Mouse (Mus musculus) erythroblast, embryonic 14.5 days (primary cell): Measurements from ENCODE around the gene Gm13693. TPM values are rescaled to one million over a fixed set of nuclear protein-coding genes. Genes with fewer than 3 reads are reported as not detected.
"Not testable (repeated sequence)": the region's sequence is repeated elsewhere in the genome, so short reads cannot be mapped to it uniquely, and the experiment has no call there.

ENCODE experiments used
- H3K27me3 ChIP-seq: 2 replicates; pipeline ENCODE4 v1.6.1; 2012; ENCODE audit warnings: inconsistent platforms; ENCODE audit not compliant: control insufficient read depth
- H3K36me3 ChIP-seq: 2 replicates; pipeline ENCODE4 v1.6.1; 2012; ENCODE audit warnings: mild to moderate bottlenecking, inconsistent platforms; ENCODE audit not compliant: control insufficient read depth
- H3K4me1 ChIP-seq: 2 replicates; pipeline ENCODE4 v1.6.1; 2012; ENCODE audit warnings: inconsistent platforms; ENCODE audit not compliant: control insufficient read depth
- H3K4me3 ChIP-seq: replicated peaks from 2 replicates; pipeline ENCODE3; 2012; ENCODE audit warnings: moderate library complexity, mild to moderate bottlenecking, inconsistent platforms
- H3K9me3 ChIP-seq: 2 replicates; pipeline ENCODE4 v1.6.1; 2012; ENCODE audit warnings: low read length, inconsistent platforms, mixed read lengths; ENCODE audit not compliant: control insufficient read depth
- GATA1 ChIP-seq: IDR thresholded peaks from 2 replicates; pipeline ENCODE4 v1.6.1; 2012; ENCODE audit warnings: low read length, inconsistent platforms, mixed read lengths
- TAL1 ChIP-seq: IDR thresholded peaks from 3 replicates; pipeline ENCODE4 v1.6.1; 2012; ENCODE audit warnings: low read length, inconsistent platforms, mixed read lengths
- polyA plus RNA-seq: library from polyadenylated mRNA; stranded (reverse); fragments of >175 nt; gene quantifications from 2 replicates; pipeline ENCODE4 v1.2.3, GENCODE M21; 2012

Gene Gm13693
- 0.05 and 0.11 TPM in 2 replicates for polyA plus RNA-seq

DNA sequence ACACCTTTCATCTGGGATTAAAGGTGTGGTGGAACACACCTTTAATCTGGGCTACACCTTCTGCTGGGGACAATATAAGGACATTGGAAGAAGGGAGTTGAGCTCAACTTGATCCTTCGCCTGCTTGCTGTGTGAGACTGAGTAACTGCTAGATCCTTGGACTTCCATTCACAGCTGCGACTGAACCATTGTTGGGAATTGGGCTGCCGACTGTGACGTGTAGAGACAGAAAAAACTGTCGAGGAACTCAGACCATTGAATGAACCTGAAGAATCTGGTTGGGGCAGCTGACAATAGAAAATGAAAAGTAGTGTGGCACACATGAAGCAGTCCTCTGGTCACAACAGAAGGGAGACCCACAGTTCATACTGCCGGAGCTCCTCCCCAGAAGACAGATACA is at the start of gene Gm13693:
TSS of gene Gm13693 (plus strand) at position 301 of the 400 bp plus-strand sequence.
- H3K36me3 ChIP-seq, H3K27me3 ChIP-seq, H3K4me3 ChIP-seq, H3K9me3 ChIP-seq, H3K4me1 ChIP-seq: not testable (repeated sequence)

DNA sequence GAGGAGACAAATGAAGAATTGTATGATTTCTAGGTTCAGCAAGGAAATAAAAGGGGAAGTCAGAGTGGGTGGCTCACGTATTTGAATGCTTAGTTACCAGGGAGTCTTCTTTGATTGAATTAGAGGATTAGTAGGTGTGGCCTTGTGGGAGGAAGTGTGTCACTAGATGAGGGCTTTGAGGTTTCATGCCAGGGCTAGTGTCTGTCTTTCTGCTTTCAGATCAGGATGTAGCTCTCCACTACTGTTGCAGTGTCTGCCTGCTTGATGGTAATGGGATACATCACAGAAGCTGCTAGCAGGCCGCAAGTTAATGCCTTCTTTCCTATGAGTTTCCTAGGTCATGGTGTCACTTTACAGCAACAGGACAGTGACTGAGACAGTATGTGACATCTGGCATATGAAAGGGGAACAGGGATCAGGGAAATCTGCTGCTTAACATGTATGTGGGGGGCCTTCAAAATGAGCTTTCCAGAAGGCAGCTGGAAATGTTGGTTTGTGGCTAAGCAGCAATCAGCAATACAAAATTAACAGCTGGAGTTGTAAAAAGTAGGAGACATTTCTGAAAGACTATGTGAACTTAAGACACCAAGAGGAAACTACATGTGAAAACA is 31.7 kb upstream of the Gm13693 start:
- Histone ChIP-seq H3K9me3 (no peaks in the 10 kb centered on the region), H3K4me1 (no peaks in the 10 kb centered on the region), H3K4me3 (no peak overlapping the region), H3K27me3 (no peaks in the 10 kb centered on the region), H3K36me3 (no peaks in the 10 kb centered on the region)
- TF ChIP-seq GATA1 (no peak), TAL1 (no peak)

DNA sequence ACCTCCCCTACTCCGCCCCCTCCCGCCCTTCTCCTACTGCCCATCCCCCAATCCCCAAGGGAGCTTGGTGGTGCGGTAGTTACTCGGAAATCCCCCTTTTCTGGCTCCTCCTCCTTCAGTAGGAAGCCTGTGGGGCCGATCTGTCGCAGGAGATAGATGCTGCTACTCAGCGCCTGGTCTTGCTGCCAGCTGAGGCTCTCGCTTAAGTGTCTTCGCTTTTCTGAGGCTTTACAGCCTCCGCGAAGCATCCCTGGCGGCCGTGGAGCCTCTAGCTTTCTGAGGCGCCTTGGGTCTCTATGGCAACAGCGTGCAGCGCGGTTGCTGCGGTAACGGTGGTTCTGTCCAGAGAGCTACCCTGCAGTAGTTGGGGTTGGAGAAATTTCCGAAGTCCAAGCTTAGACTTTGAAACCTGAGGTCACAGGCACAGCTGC is 20.4 kb upstream of the Gm13693 start, which contains the start of gene Zswim2:
TSS of gene Zswim2 (minus strand) at position 298 of the 431 bp plus-strand sequence.
- Histone ChIP-seq H3K9me3 (no peaks in the 10 kb centered on the region), H3K36me3 (no peaks in the 10 kb centered on the region), H3K27me3 (peaks cover 5% of the 10 kb centered on the region; the same call in 1 of the 2 replicates), H3K4me3 (no peak within 1 kb of the TSS), H3K4me1 (no peaks in the 10 kb centered on the region; the same call in 1 of the 2 replicates)
- TF ChIP-seq TAL1 (no peak), GATA1 (no peak)

DNA sequence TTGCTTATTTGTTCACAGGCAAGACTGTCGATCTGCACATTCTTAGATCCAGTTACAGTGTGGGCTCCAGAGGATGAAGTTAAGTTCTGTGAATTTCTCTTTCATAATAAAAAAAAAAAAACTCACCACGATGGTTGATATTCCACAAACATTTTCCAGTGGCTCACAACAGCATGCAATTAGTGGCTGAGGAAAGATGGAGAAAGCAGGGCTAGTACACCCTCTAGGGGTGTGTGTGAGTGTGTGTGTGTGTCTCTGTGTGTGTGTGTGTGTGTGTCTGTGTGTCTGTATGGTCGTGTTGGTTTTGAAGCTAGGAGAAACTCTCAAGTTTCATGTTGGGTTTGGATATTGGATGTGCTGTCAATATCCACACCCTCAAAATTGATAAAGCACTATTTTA is 19.9 kb upstream of the Gm13693 start:
- TF ChIP-seq GATA1: no peak
- no peak for TF ChIP-seq TAL1
- no peak overlapping the region for H3K4me3 ChIP-seq
- no peaks in the 10 kb centered on the region for H3K36me3 ChIP-seq
- peaks cover 5% of the 10 kb centered on the region; the same call in 1 of the 2 replicates for H3K27me3 ChIP-seq
- no peaks in the 10 kb centered on the region; the same call in 1 of the 2 replicates for H3K4me1 ChIP-seq
- no peaks in the 10 kb centered on the region for H3K9me3 ChIP-seq

DNA sequence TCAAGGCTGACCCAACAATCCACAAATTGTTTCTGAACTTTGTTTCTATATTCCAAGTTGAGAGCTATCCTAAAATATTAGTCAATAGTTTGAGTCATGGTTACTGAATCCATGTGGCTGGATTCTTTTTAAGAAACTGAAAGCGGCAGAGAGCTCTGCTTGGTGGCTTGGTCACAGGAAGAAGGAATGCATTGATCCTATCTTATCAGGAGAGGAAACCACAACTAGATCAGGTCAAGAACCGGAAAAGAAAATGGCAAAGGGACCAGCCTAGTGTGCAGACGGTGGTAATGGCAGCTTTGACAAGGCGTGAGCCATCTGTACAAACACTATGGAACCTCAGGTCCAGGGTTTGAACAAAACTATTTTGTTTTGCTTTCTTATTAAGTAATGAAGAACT is 19.5 kb upstream of the Gm13693 start:
- Histone ChIP-seq H3K4me3 (no peak overlapping the region), H3K36me3 (no peaks in the 10 kb centered on the region), H3K9me3 (no peaks in the 10 kb centered on the region), H3K27me3 (peaks cover 5% of the 10 kb centered on the region; the same call in 1 of the 2 replicates), H3K4me1 (no peaks in the 10 kb centered on the region; the same call in 1 of the 2 replicates)
- no peak for TF ChIP-seq GATA1
- no peak for TF ChIP-seq TAL1

DNA sequence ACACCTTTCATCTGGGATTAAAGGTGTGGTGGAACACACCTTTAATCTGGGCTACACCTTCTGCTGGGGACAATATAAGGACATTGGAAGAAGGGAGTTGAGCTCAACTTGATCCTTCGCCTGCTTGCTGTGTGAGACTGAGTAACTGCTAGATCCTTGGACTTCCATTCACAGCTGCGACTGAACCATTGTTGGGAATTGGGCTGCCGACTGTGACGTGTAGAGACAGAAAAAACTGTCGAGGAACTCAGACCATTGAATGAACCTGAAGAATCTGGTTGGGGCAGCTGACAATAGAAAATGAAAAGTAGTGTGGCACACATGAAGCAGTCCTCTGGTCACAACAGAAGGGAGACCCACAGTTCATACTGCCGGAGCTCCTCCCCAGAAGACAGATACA is 5.9 kb upstream of the Gm13693 start, which contains the start of gene Gm13698:
TSS of gene Gm13698 (plus strand) at position 301 of the 400 bp plus-strand sequence.
- H3K27me3 ChIP-seq, H3K4me1 ChIP-seq, H3K9me3 ChIP-seq, H3K4me3 ChIP-seq, H3K36me3 ChIP-seq: not testable (repeated sequence)

DNA sequence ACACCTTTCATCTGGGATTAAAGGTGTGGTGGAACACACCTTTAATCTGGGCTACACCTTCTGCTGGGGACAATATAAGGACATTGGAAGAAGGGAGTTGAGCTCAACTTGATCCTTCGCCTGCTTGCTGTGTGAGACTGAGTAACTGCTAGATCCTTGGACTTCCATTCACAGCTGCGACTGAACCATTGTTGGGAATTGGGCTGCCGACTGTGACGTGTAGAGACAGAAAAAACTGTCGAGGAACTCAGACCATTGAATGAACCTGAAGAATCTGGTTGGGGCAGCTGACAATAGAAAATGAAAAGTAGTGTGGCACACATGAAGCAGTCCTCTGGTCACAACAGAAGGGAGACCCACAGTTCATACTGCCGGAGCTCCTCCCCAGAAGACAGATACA is 5.7 kb downstream of the Gm13693 start, which contains the start of gene Gm13695:
TSS of gene Gm13695 (plus strand) at position 301 of the 400 bp plus-strand sequence.
- H3K4me1 ChIP-seq, H3K27me3 ChIP-seq, H3K9me3 ChIP-seq, H3K36me3 ChIP-seq, H3K4me3 ChIP-seq: not testable (repeated sequence)

DNA sequence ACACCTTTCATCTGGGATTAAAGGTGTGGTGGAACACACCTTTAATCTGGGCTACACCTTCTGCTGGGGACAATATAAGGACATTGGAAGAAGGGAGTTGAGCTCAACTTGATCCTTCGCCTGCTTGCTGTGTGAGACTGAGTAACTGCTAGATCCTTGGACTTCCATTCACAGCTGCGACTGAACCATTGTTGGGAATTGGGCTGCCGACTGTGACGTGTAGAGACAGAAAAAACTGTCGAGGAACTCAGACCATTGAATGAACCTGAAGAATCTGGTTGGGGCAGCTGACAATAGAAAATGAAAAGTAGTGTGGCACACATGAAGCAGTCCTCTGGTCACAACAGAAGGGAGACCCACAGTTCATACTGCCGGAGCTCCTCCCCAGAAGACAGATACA is 11.5 kb downstream of the Gm13693 start, which contains the start of gene Gm13696:
TSS of gene Gm13696 (plus strand) at position 301 of the 400 bp plus-strand sequence.
- not testable (repeated sequence) for H3K4me1 ChIP-seq, H3K36me3 ChIP-seq, H3K4me3 ChIP-seq

DNA sequence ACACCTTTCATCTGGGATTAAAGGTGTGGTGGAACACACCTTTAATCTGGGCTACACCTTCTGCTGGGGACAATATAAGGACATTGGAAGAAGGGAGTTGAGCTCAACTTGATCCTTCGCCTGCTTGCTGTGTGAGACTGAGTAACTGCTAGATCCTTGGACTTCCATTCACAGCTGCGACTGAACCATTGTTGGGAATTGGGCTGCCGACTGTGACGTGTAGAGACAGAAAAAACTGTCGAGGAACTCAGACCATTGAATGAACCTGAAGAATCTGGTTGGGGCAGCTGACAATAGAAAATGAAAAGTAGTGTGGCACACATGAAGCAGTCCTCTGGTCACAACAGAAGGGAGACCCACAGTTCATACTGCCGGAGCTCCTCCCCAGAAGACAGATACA is 17.3 kb downstream of the Gm13693 start, which contains the start of gene Gm13694:
TSS of gene Gm13694 (plus strand) at position 301 of the 400 bp plus-strand sequence.
- H3K27me3 ChIP-seq, H3K4me1 ChIP-seq, H3K36me3 ChIP-seq, H3K9me3 ChIP-seq, H3K4me3 ChIP-seq: not testable (repeated sequence)

More for the DNA sequence above, 11.5 kb downstream of the Gm13693 start, which contains the start of gene Gm13696:
- H3K27me3 ChIP-seq, H3K9me3 ChIP-seq: not testable (repeated sequence)

DNA sequence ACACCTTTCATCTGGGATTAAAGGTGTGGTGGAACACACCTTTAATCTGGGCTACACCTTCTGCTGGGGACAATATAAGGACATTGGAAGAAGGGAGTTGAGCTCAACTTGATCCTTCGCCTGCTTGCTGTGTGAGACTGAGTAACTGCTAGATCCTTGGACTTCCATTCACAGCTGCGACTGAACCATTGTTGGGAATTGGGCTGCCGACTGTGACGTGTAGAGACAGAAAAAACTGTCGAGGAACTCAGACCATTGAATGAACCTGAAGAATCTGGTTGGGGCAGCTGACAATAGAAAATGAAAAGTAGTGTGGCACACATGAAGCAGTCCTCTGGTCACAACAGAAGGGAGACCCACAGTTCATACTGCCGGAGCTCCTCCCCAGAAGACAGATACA is 23.1 kb downstream of the Gm13693 start, which contains the start of gene Gm13697:
TSS of gene Gm13697 (plus strand) at position 301 of the 400 bp plus-strand sequence.
- not testable (repeated sequence) for H3K9me3 ChIP-seq, H3K4me1 ChIP-seq, H3K36me3 ChIP-seq, H3K4me3 ChIP-seq, H3K27me3 ChIP-seq

DNA sequence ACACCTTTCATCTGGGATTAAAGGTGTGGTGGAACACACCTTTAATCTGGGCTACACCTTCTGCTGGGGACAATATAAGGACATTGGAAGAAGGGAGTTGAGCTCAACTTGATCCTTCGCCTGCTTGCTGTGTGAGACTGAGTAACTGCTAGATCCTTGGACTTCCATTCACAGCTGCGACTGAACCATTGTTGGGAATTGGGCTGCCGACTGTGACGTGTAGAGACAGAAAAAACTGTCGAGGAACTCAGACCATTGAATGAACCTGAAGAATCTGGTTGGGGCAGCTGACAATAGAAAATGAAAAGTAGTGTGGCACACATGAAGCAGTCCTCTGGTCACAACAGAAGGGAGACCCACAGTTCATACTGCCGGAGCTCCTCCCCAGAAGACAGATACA is 28.9 kb downstream of the Gm13693 start, which contains the start of gene Gm13691:
TSS of gene Gm13691 (plus strand) at position 301 of the 400 bp plus-strand sequence.
- H3K4me3 ChIP-seq, H3K27me3 ChIP-seq, H3K36me3 ChIP-seq, H3K4me1 ChIP-seq, H3K9me3 ChIP-seq: not testable (repeated sequence)

DNA sequence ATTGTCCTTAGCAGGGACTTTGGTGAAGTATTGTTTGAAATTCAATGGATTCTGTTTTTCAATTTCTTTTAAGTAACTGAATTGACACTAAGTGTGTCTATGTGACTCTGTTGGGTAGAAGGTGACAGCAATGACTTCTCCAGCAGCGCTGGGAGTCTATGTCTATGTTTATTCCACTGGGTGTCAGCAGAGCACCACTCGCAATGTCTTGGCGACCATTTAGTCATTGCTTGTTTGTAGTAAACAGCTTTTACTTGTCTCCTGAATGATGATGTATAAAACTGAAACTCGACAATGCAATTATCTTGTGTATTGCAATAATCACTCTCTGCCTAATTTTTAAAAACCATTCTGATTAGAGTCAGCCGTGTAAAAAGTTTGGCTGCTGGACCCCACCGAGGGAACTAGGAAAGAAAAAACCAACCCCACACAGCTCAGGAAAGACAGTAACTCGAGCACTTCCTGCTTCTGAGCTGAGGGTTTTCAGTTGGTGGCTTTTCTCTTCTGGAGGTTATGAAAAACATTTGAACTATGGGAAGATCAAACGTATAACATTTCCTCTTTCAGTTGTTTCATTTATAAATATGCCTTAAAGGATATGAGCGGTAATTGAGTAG is 32.4 kb downstream of the Gm13693 start:
- not testable (repeated sequence) for H3K9me3 ChIP-seq, H3K36me3 ChIP-seq, H3K4me3 ChIP-seq, H3K4me1 ChIP-seq, H3K27me3 ChIP-seq

DNA sequence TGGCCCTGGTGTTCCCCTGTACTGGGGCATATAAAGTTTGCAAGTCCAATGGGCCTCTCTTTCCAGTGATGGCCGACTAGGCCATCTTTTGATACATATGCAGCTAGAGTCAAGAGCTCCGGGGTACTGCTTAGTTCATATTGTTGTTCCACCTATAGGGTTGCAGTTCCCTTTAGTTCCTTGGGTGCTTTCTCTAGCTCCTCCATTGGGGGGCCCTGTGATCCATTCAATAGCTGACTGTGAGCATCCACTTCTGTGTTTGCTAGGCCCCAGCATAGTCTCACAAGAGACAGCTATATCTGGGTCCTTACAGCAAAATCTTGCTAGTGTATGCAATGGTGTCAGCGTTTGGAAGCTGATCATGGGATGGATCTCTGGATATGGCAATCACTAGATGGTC is 33.2 kb downstream of the Gm13693 start:
- not testable (repeated sequence) for H3K9me3 ChIP-seq, H3K27me3 ChIP-seq, H3K36me3 ChIP-seq, H3K4me1 ChIP-seq, H3K4me3 ChIP-seq
